Mouse (Mus musculus): ENCODE data around the gene Gm28036. TPM values are rescaled to one million over a fixed set of nuclear protein-coding genes. Genes with fewer than 3 reads are reported as not detected.
A peak's percentile ranks its signal among the peaks of the same experiment; 100 is the strongest.
"Not testable (repeated sequence)": the region's sequence is repeated elsewhere in the genome, so short reads cannot be mapped to it uniquely, and the experiment has no call there.

Gm28036 gene
- polyA plus RNA-seq, 1 experiment from 2014 or later, result 17.2 TPM

GRCm38 (mm10) chr2:156134161-156134560, 7.3 kb upstream of the Gm28036 start:
- WGBS, result 83% methylated on average over 5 of the region's 5 CpGs

GRCm38 (mm10) chr2:156123731-156124130, 3.2 kb downstream of the Gm28036 start:
- Histone ChIP-seq H3K4me2 (replicated peaks) (no peak overlapping the region), H3K4me1 (no peaks in the 10 kb centered on the region), H3K36me3 (peaks cover 34% of the 10 kb centered on the region), H3K4me3 (replicated peaks) (no peak overlapping the region), H3K27me3 (no peaks in the 10 kb centered on the region), H3K9ac (no peak overlapping the region), H3K27ac (replicated peaks) (no peak overlapping the region), H3K9me3 (replicated peaks) (no peaks in the 10 kb centered on the region)
- 90% methylated on average over 5 of the region's 5 CpGs for WGBS
- ATAC-seq (ENCODE audit: insufficient number of reproducible peaks, low FRiP score, low TSS enrichment, low read depth), result no peak

More at GRCm38 (mm10) chr2:156134161-156134560, 7.3 kb upstream of the Gm28036 start:
- ATAC-seq (ENCODE audit: insufficient number of reproducible peaks, low FRiP score, low TSS enrichment, low read depth), result no peak
- no peak overlapping the region for H3K4me3 ChIP-seq (replicated peaks)
- no peaks in the 10 kb centered on the region for H3K9me3 ChIP-seq (replicated peaks)
- no peaks in the 10 kb centered on the region for H3K4me1 ChIP-seq
- H3K27ac ChIP-seq (replicated peaks), result no peak overlapping the region
- no peak overlapping the region for H3K4me2 ChIP-seq (replicated peaks)
- H3K9ac ChIP-seq, result no peak overlapping the region
- peaks cover 18% of the 10 kb centered on the region for H3K36me3 ChIP-seq
- H3K27me3 ChIP-seq, result no peaks in the 10 kb centered on the region

- no peaks in the 10 kb centered on the region for H3K27me3 ChIP-seq
- no peak overlapping the region for H3K4me3 ChIP-seq (replicated peaks)
- no peaks in the 10 kb centered on the region for H3K4me1 ChIP-seq
- H3K9me3 ChIP-seq (replicated peaks), result no peaks in the 10 kb centered on the region
- no peak overlapping the region for H3K9ac ChIP-seq
- no peak overlapping the region for H3K4me2 ChIP-seq (replicated peaks)
- H3K27ac ChIP-seq (replicated peaks), result no peak overlapping the region
- H3K36me3 ChIP-seq, result peaks cover 17% of the 10 kb centered on the region
- no peak for ATAC-seq (ENCODE audit: insufficient number of reproducible peaks, low FRiP score, low TSS enrichment, low read depth)
Observed at GRCm38 (mm10) chr2:156119566-156119965, 7.3 kb downstream of the Gm28036 start.

- H3K9ac ChIP-seq; H3K4me1 ChIP-seq; H3K9me3 ChIP-seq (replicated peaks); H3K27me3 ChIP-seq; ATAC-seq (ENCODE audit: insufficient number of reproducible peaks, low FRiP score, low TSS enrichment, low read depth); H3K36me3 ChIP-seq: not testable (repeated sequence)
- H3K4me3 ChIP-seq (replicated peaks), result peak overlapping the region; percentile 91
- 28% methylated on average over 5 of the region's 5 CpGs for WGBS
- peak overlapping the region; percentile 94 for H3K27ac ChIP-seq (replicated peaks)
- H3K4me2 ChIP-seq (replicated peaks), result peak overlapping the region; percentile 49
Observed at GRCm38 (mm10) chr2:156112080-156112423, 14.8 kb downstream of the Gm28036 start.

GRCm38 (mm10) chr2:156111358-156112079, 15.4 kb downstream of the Gm28036 start, which contains the start of the genes Cpne1 and Rbm12:
Cpne1 (minus strand) TSS chr2:156111965.
Rbm12 (minus strand) TSS chr2:156111978.
- peak within 1 kb of the TSS; percentile 91 for H3K4me3 ChIP-seq (replicated peaks)
- H3K27ac ChIP-seq (replicated peaks), result peak within 1 kb of the TSS; percentile 94
- H3K9me3 ChIP-seq (replicated peaks), result no peaks in the 10 kb centered on the region
- no peaks in the 10 kb centered on the region for H3K36me3 ChIP-seq
- peak within 1 kb of the TSS; percentile 65 for H3K4me2 ChIP-seq (replicated peaks)
- no peaks in the 10 kb centered on the region for H3K27me3 ChIP-seq
- ATAC-seq (ENCODE audit: insufficient number of reproducible peaks, low FRiP score, low TSS enrichment, low read depth), result peak; percentile 94
- WGBS, result under 1% methylated on average over 74 of the region's 74 CpGs
- 0 out of 2 replicates have a peak, but pooled peaks cover 3% of the 10 kb centered on the region for H3K4me1 ChIP-seq
- H3K9ac ChIP-seq, result peak within 1 kb of the TSS; percentile 95

- ATAC-seq (ENCODE audit: insufficient number of reproducible peaks, low FRiP score, low TSS enrichment, low read depth), result peak; percentile 52; the same call in 1 of the 2 replicates
- Histone ChIP-seq H3K4me1 (0 out of 2 replicates have a peak, but pooled peaks cover 3% of the 10 kb centered on the region), H3K9ac (peak overlapping the region; percentile 95), H3K27me3 (no peaks in the 10 kb centered on the region), H3K4me3 (replicated peaks) (peak overlapping the region; percentile 91), H3K27ac (replicated peaks) (peak overlapping the region; percentile 94), H3K4me2 (replicated peaks) (peak overlapping the region; percentile 65), H3K36me3 (no peaks in the 10 kb centered on the region), H3K9me3 (replicated peaks) (no peaks in the 10 kb centered on the region)
- WGBS, result under 1% methylated on average over 16 of the region's 16 CpGs
Observed at GRCm38 (mm10) chr2:156110627-156111357, 16.1 kb downstream of the Gm28036 start.

GRCm38 (mm10) chr2:156091926-156092325, 35.0 kb downstream of the Gm28036 start:
- Histone ChIP-seq H3K4me2 (replicated peaks) (no peak overlapping the region), H3K27ac (replicated peaks) (no peak overlapping the region), H3K9ac (no peak overlapping the region), H3K4me1 (no peaks in the 10 kb centered on the region), H3K4me3 (replicated peaks) (no peak overlapping the region), H3K27me3 (no peaks in the 10 kb centered on the region), H3K36me3 (peaks cover 19% of the 10 kb centered on the region), H3K9me3 (replicated peaks) (no peaks in the 10 kb centered on the region)
- ATAC-seq (ENCODE audit: insufficient number of reproducible peaks, low FRiP score, low TSS enrichment, low read depth), result no peak
- 67% methylated on average over 5 of the region's 5 CpGs for WGBS

- H3K27ac ChIP-seq (replicated peaks), result no peak overlapping the region
- H3K9me3 ChIP-seq (replicated peaks), result no peaks in the 10 kb centered on the region
- H3K4me2 ChIP-seq (replicated peaks), result no peak overlapping the region
- H3K36me3 ChIP-seq, result no peaks in the 10 kb centered on the region
- no peaks in the 10 kb centered on the region for H3K27me3 ChIP-seq
- H3K9ac ChIP-seq, result no peak overlapping the region
- no peak overlapping the region for H3K4me3 ChIP-seq (replicated peaks)
- H3K4me1 ChIP-seq, result no peaks in the 10 kb centered on the region
- ATAC-seq (ENCODE audit: insufficient number of reproducible peaks, low FRiP score, low TSS enrichment, low read depth), result no peak
- WGBS, result 94% methylated on average over 1 of the region's 1 CpGs
Observed at GRCm38 (mm10) chr2:156089799-156090198, 37.1 kb downstream of the Gm28036 start.

GRCm38 (mm10) chr2:156087391-156088110, 39.3 kb downstream of the Gm28036 start:
- Histone ChIP-seq H3K36me3 (no peaks in the 10 kb centered on the region), H3K4me1 (no peaks in the 10 kb centered on the region), H3K27ac (replicated peaks) (no peak overlapping the region), H3K27me3 (no peaks in the 10 kb centered on the region), H3K9ac (no peak overlapping the region), H3K4me3 (replicated peaks) (no peak overlapping the region), H3K9me3 (replicated peaks) (no peaks in the 10 kb centered on the region), H3K4me2 (replicated peaks) (no peak overlapping the region)
- whole genome bisulfite sequencing, result 85% methylated on average over 7 of the region's 7 CpGs
- no peak for ATAC-seq (ENCODE audit: insufficient number of reproducible peaks, low FRiP score, low TSS enrichment, low read depth)

GRCm38 (mm10) chr2:156084541-156084940, 42.4 kb downstream of the Gm28036 start:
- no peaks in the 10 kb centered on the region for H3K27me3 ChIP-seq
- H3K4me1 ChIP-seq, result no peaks in the 10 kb centered on the region
- WGBS, result 85% methylated on average over 3 of the region's 3 CpGs
- no peak overlapping the region for H3K9ac ChIP-seq
- H3K36me3 ChIP-seq, result no peaks in the 10 kb centered on the region
- no peak overlapping the region for H3K4me3 ChIP-seq (replicated peaks)
- H3K27ac ChIP-seq (replicated peaks), result no peak overlapping the region
- H3K4me2 ChIP-seq (replicated peaks), result no peak overlapping the region
- no peaks in the 10 kb centered on the region for H3K9me3 ChIP-seq (replicated peaks)
- no peak for ATAC-seq (ENCODE audit: insufficient number of reproducible peaks, low FRiP score, low TSS enrichment, low read depth)

GRCm38 (mm10) chr2:156080391-156080790, 46.5 kb downstream of the Gm28036 start:
- H3K27ac ChIP-seq (replicated peaks), result no peak overlapping the region
- no peak overlapping the region for H3K4me2 ChIP-seq (replicated peaks)
- no peak overlapping the region for H3K4me3 ChIP-seq (replicated peaks)
- H3K4me1 ChIP-seq, result no peaks in the 10 kb centered on the region
- H3K9me3 ChIP-seq (replicated peaks), result no peaks in the 10 kb centered on the region
- WGBS, result 88% methylated on average over 7 of the region's 7 CpGs
- ATAC-seq (ENCODE audit: insufficient number of reproducible peaks, low FRiP score, low TSS enrichment, low read depth), result no peak
- peaks cover 40% of the 10 kb centered on the region for H3K36me3 ChIP-seq
- H3K9ac ChIP-seq, result no peak overlapping the region
- no peaks in the 10 kb centered on the region for H3K27me3 ChIP-seq

All from embryonic facial prominence, embryonic 15.5 days (tissue).